Mouse (Mus musculus) CH12.LX (cell line): ENCODE measurements at regions not wholly inside any gene's neighbourhood (a gene's known extent, or its start where the extent isn't known, plus 50 kb on each side); places are given as distances from the start of the nearest gene placed in this dataset.

Source experiments
- DNase-seq: peaks from one replicate; pipeline ENCODE4 v3.0.0-alpha.2; 2013; ENCODE audit errors: extremely low read depth
- H3K27ac ChIP-seq: 2 replicates; pipeline ENCODE4 v1.5.1; 2012; ENCODE audit warnings: low read depth, mild to moderate bottlenecking, control low read depth, moderate library complexity; ENCODE audit not compliant: insufficient read depth
- H3K27me3 ChIP-seq: replicated peaks from 2 replicates; pipeline ENCODE3; 2012; ENCODE audit warnings: inconsistent platforms
- H3K36me3 ChIP-seq, 2 experiments: replicated peaks in 1 of 2; 2 replicates each; pipeline versions ENCODE3 to v1.6.1; 2012; ENCODE audit warnings: inconsistent platforms in 1 of 2, low read length in 1 of 2, mild to moderate bottlenecking in 1 of 2, mixed read lengths in 1 of 2, moderate library complexity in 1 of 2; ENCODE audit not compliant: control insufficient read depth in 1 of 2, insufficient read depth in 1 of 2
- H3K4me1 ChIP-seq, 2 experiments: 2 replicates each; pipeline ENCODE4 v1.6.1; 2012; ENCODE audit warnings: inconsistent platforms in 1 of 2, moderate library complexity in 1 of 2; ENCODE audit not compliant: insufficient read depth in 2 of 2, control insufficient read depth in 1 of 2
- H3K4me2 ChIP-seq: 2 replicates; pipeline ENCODE4 v1.6.1; 2012; ENCODE audit warnings: low read depth, mild to moderate bottlenecking, control low read depth; ENCODE audit not compliant: poor library complexity, insufficient read depth, severe bottlenecking
- H3K4me3 ChIP-seq, 3 experiments: fragments of 150-350 bp in 1 of 3; sonication (generic) in 1 of 3; replicated peaks in 1 of 3; 2 replicates each; pipeline versions ENCODE3 to v1.5.1; 2011 to 2012; ENCODE audit warnings: low read depth in 2 of 3, low read length in 2 of 3, mild to moderate bottlenecking in 2 of 3, moderate library complexity in 2 of 3, control low read depth in 1 of 3, improper control_type of control experiment in 1 of 3, inconsistent platforms in 1 of 3, mixed read lengths in 1 of 3; ENCODE audit not compliant: poor library complexity in 1 of 3
- H3K79me2 ChIP-seq: replicated peaks from 2 replicates; pipeline ENCODE4 v1.6.1; 2012; ENCODE audit warnings: mild to moderate bottlenecking, moderate library complexity; ENCODE audit not compliant: control insufficient read depth, poor library complexity, insufficient read depth, severe bottlenecking; ENCODE audit errors: extremely low read depth
- H3K9ac ChIP-seq: 2 replicates; pipeline ENCODE4 v1.6.1; 2012; ENCODE audit warnings: low read depth, mild to moderate bottlenecking, control low read depth, moderate library complexity; ENCODE audit not compliant: insufficient read depth
- H3K9me3 ChIP-seq: replicated peaks from 2 replicates; pipeline ENCODE3; 2012; ENCODE audit warnings: low read length, inconsistent platforms, mixed read lengths
- BHLHE40 ChIP-seq: IDR thresholded peaks from 2 replicates; pipeline ENCODE4 v1.6.1; 2011; ENCODE audit warnings: mild to moderate bottlenecking, low read depth, low read length, improper control_type of control experiment
- CHD1 ChIP-seq: IDR thresholded peaks from 2 replicates; pipeline ENCODE4 v1.6.1; 2012; ENCODE audit warnings: low read depth, low read length, improper control_type of control experiment, inconsistent platforms
- CHD2 ChIP-seq: IDR thresholded peaks from 2 replicates; pipeline ENCODE4 v1.6.1; 2011; ENCODE audit warnings: low read length, improper control_type of control experiment
- CTCF ChIP-seq, 2 experiments: IDR thresholded peaks in 1 of 2; conservative IDR thresholded peaks in 1 of 2; 2 replicates each; pipeline ENCODE4 v1.5.1; 2011 to 2012; ENCODE audit warnings: low read depth in 2 of 2, low read length in 2 of 2, improper control_type of control experiment in 1 of 2, inconsistent platforms in 1 of 2, mild to moderate bottlenecking in 1 of 2, moderate library complexity in 1 of 2
- E2F4 ChIP-seq: IDR thresholded peaks from 2 replicates; pipeline ENCODE4 v1.6.1; 2011; ENCODE audit warnings: low read depth, low read length, improper control_type of control experiment; ENCODE audit not compliant: insufficient replicate concordance
- ELF1 ChIP-seq: IDR thresholded peaks from 2 replicates; pipeline ENCODE4 v1.6.1; 2014; ENCODE audit warnings: low read depth, mild to moderate bottlenecking, inconsistent platforms, low read length, improper control_type of control experiment
- EP300 ChIP-seq: IDR thresholded peaks from 2 replicates; pipeline ENCODE4 v1.6.1; 2011; ENCODE audit warnings: low read length, improper control_type of control experiment
- ETS1 ChIP-seq: conservative IDR thresholded peaks from 2 replicates; pipeline ENCODE4 v1.6.1; 2012; ENCODE audit warnings: low read depth, mild to moderate bottlenecking, inconsistent platforms, low read length, improper control_type of control experiment, moderate library complexity
- GABPA ChIP-seq: IDR thresholded peaks from 2 replicates; pipeline ENCODE4 v1.6.1; 2012; ENCODE audit warnings: low read depth, low read length, improper control_type of control experiment, inconsistent platforms; ENCODE audit not compliant: insufficient replicate concordance
- HCFC1 ChIP-seq: IDR thresholded peaks from 2 replicates; pipeline ENCODE4 v1.6.1; 2012; ENCODE audit warnings: low read depth, mild to moderate bottlenecking, inconsistent platforms, low read length, improper control_type of control experiment
- JUN ChIP-seq: IDR thresholded peaks from 2 replicates; pipeline ENCODE4 v1.6.1; 2011; ENCODE audit warnings: low read depth, mild to moderate bottlenecking, low read length, improper control_type of control experiment, moderate library complexity; ENCODE audit not compliant: insufficient read depth
- KAT2A ChIP-seq: IDR thresholded peaks from 2 replicates; pipeline ENCODE4 v1.6.1; 2012; ENCODE audit warnings: low read length, improper control_type of control experiment, inconsistent platforms; ENCODE audit not compliant: insufficient replicate concordance
- MAZ ChIP-seq: IDR thresholded peaks from 2 replicates; pipeline ENCODE4 v1.6.1; 2012; ENCODE audit warnings: low read depth, mild to moderate bottlenecking, inconsistent platforms, low read length, improper control_type of control experiment, moderate library complexity
- MEF2A ChIP-seq: IDR thresholded peaks from 2 replicates; pipeline ENCODE4 v1.6.1; 2014; ENCODE audit warnings: low read depth, mild to moderate bottlenecking, inconsistent platforms, low read length, improper control_type of control experiment, borderline replicate concordance
- NELFE ChIP-seq: IDR thresholded peaks from 2 replicates; pipeline ENCODE4 v1.6.1; 2011; ENCODE audit warnings: low read depth, low read length, improper control_type of control experiment
- NRF1 ChIP-seq: IDR thresholded peaks from 2 replicates; pipeline ENCODE4 v1.6.1; 2014; ENCODE audit warnings: low read depth, mild to moderate bottlenecking, inconsistent platforms, low read length, improper control_type of control experiment, moderate library complexity
- PAX5 ChIP-seq: IDR thresholded peaks from 2 replicates; pipeline ENCODE4 v1.6.1; 2012; ENCODE audit warnings: low read length, inconsistent platforms, mixed read lengths
- POLR2A ChIP-seq: IDR thresholded peaks from 2 replicates; pipeline ENCODE4 v1.6.1; 2011; ENCODE audit warnings: low read depth, mild to moderate bottlenecking, improper control_type of control experiment, low read length
- POLR2AphosphoS2 ChIP-seq: IDR thresholded peaks from 2 replicates; pipeline ENCODE4 v1.6.1; 2011; ENCODE audit warnings: low read depth, low read length, improper control_type of control experiment
- RAD21 ChIP-seq: IDR thresholded peaks from 2 replicates; pipeline ENCODE4 v1.6.1; 2011; ENCODE audit warnings: low read depth, mild to moderate bottlenecking, low read length, improper control_type of control experiment, moderate library complexity
- RCOR1 ChIP-seq: conservative IDR thresholded peaks from 2 replicates; pipeline ENCODE4 v1.6.1; 2012; ENCODE audit warnings: low read depth, mild to moderate bottlenecking, inconsistent platforms, low read length, improper control_type of control experiment
- SIN3A ChIP-seq: IDR thresholded peaks from 2 replicates; pipeline ENCODE4 v1.6.1; 2012; ENCODE audit warnings: low read length, improper control_type of control experiment, inconsistent platforms
- TBP ChIP-seq: conservative IDR thresholded peaks from 2 replicates; pipeline ENCODE4 v1.6.1; 2011; ENCODE audit warnings: low read depth, low read length, improper control_type of control experiment
- TCF12 ChIP-seq: IDR thresholded peaks from 2 replicates; pipeline ENCODE4 v1.6.1; 2014; ENCODE audit warnings: low read depth, mild to moderate bottlenecking, inconsistent platforms, low read length, improper control_type of control experiment
- UBTF ChIP-seq: IDR thresholded peaks from 2 replicates; pipeline ENCODE4 v1.6.1; 2012; ENCODE audit warnings: low read depth, mild to moderate bottlenecking, inconsistent platforms, low read length, improper control_type of control experiment, moderate library complexity
- USF2 ChIP-seq: conservative IDR thresholded peaks from 2 replicates; pipeline ENCODE4 v1.6.1; 2011; ENCODE audit warnings: low read depth, low read length, improper control_type of control experiment
- ZC3H11A ChIP-seq: IDR thresholded peaks from 2 replicates; pipeline ENCODE4 v1.6.1; 2012; ENCODE audit warnings: low read depth, mild to moderate bottlenecking, inconsistent platforms, low read length, improper control_type of control experiment
- ZKSCAN1 ChIP-seq: IDR thresholded peaks from 2 replicates; pipeline ENCODE4 v1.6.1; 2012; ENCODE audit warnings: low read depth, inconsistent platforms, low read length, improper control_type of control experiment, borderline replicate concordance
- ZMIZ1 ChIP-seq: IDR thresholded peaks from 2 replicates; pipeline ENCODE4 v1.6.1; 2012; ENCODE audit warnings: low read depth, mild to moderate bottlenecking, inconsistent platforms, low read length, improper control_type of control experiment
- ZNF384 ChIP-seq: IDR thresholded peaks from 2 replicates; pipeline ENCODE4 v1.6.1; 2012; ENCODE audit warnings: low read depth, low read length, improper control_type of control experiment, inconsistent platforms
- dilution Hi-C: fragments of 300-500 bp; cut with MboI; formaldehyde crosslinking; loops from 2 replicates; pipeline ENCODE4 v1.14.3; 2020; ENCODE audit warnings: low sequenced_read_pairs; ENCODE audit not compliant: extremely low pct_unique_long_range_greater_than_20kb, extremely low pct_ligation_motif_present
- in situ Hi-C: fragments of 300-500 bp; cut with MboI; formaldehyde crosslinking; loops from 3 replicates; pipeline ENCODE4 v1.14.3; 2019; ENCODE audit warnings: low sequenced_read_pairs, low pct_ligation_motif_present, low pct_unique_long_range_greater_than_20kb, mixed read lengths

- no peaks in the 10 kb centered on the region for H3K27me3 ChIP-seq
- no peak overlapping the region for H3K9ac ChIP-seq
- no peak overlapping the region for H3K27ac ChIP-seq
- no peak for TF ChIP-seq TCF12
- no peak for TF ChIP-seq NRF1
- no peak for TF ChIP-seq SIN3A
- TF ChIP-seq ELF1, result no peak
- no peak for TF ChIP-seq ZMIZ1
- TF ChIP-seq KAT2A, result no peak
- no peak for TF ChIP-seq TBP
- no peak for TF ChIP-seq CTCF (conservative IDR thresholded peaks at IDR 0.05 in 1 of 2, IDR thresholded peaks at IDR 0.05 in 1 of 2; ENCODE audit: low read depth in 2 of 2, low read length in 2 of 2)
- TF ChIP-seq RAD21, result no peak
- TF ChIP-seq ZC3H11A, result no peak
- no peak for TF ChIP-seq BHLHE40
- no peak for TF ChIP-seq EP300
- TF ChIP-seq POLR2AphosphoS2, result no peak
- TF ChIP-seq ZKSCAN1, result no peak
- no peak for TF ChIP-seq CHD1
- TF ChIP-seq GABPA, result no peak
- TF ChIP-seq JUN, result no peak
- no peak for TF ChIP-seq CHD2
- no peak for TF ChIP-seq NELFE
- H3K36me3 ChIP-seq, result no peaks in the 10 kb centered on the region
- no peaks in the 10 kb centered on the region for H3K9me3 ChIP-seq
- H3K4me1 ChIP-seq, result peaks cover 0 to 7% of the 10 kb centered on the region in 2 experiments; a peak in 2 of 4 replicates
- H3K79me2 ChIP-seq, result no peaks in the 10 kb centered on the region
- no peak overlapping the region for H3K4me3 ChIP-seq
- no peak for DNase-seq
- H3K4me2 ChIP-seq, result no peak overlapping the region
- dilution Hi-C loops (no loop called here), in situ Hi-C loops (no loop called here)
Observed at GRCm38 (mm10) chr12:70774006-70774405, 51.3 kb upstream of the Frmd6 start.

DNA sequence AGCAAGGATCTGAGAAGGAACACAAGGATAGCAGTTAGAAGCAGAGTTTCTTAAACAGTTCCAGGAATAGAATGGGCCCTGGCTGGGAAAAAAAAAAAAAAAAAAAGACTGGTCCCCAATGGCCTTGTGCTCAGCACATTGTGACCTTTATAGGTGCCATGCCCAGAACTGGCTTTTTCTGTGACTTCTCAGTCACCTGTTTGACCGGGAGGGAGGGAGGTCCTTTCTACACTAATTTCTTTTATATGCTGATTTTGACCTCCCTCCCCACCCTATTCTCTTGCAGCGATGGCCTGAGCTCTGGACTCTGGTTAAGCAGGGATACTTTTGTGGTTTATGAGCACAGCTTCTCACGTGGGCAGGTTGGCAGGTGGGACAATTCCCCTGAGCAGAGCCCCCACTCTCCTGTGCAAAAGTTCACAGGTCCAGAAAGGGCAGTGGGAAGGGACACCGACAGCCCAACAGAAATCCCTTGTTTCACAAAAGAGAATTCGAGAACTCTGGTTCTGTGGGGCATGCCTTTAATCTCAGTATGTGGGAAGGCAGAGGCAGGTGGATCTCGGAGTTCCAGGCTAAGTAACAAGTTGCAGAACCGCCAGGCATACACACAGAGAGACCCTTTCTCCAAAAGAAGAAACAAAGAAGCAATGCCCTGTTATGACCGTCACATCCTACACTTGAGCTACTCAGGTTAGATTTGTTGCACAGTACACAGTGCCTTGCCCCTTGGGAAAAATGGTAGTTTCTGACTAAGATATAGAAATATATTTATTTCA lies 50.3 kb upstream of the Frmd6 start:
- H3K9ac ChIP-seq, result no peak overlapping the region
- dilution Hi-C loops, result no loop called here
- TF ChIP-seq RAD21 (no peak), CHD2 (no peak), PAX5 (no peak), ZNF384 (no peak), ZC3H11A (no peak), CTCF (conservative IDR thresholded peaks at IDR 0.05 in 1 of 2, IDR thresholded peaks at IDR 0.05 in 1 of 2; ENCODE audit: low read depth in 2 of 2, low read length in 2 of 2) (no peak), MEF2A (no peak), USF2 (no peak), ZMIZ1 (no peak), E2F4 (no peak), ZKSCAN1 (no peak), MAZ (no peak), HCFC1 (no peak), JUN (no peak), RCOR1 (no peak), POLR2A (no peak), UBTF (no peak), NRF1 (no peak), ETS1 (no peak), NELFE (no peak)
- peaks cover 0 to 7% of the 10 kb centered on the region in 2 experiments; a peak in 2 of 4 replicates for H3K4me1 ChIP-seq
- no peak overlapping the region for H3K4me3 ChIP-seq
- in situ Hi-C loops, result no loop called here
- H3K9me3 ChIP-seq, result no peaks in the 10 kb centered on the region
- H3K27ac ChIP-seq, result no peak overlapping the region
- no peak overlapping the region for H3K4me2 ChIP-seq
- no peaks in the 10 kb centered on the region for H3K79me2 ChIP-seq
- H3K36me3 ChIP-seq, result no peaks in the 10 kb centered on the region
- no peaks in the 10 kb centered on the region for H3K27me3 ChIP-seq
- no peak for DNase-seq
